Mouse (Mus musculus): ENCODE data around the gene Atp5j. TPM values are rescaled to one million over a fixed set of nuclear protein-coding genes. Genes with fewer than 3 reads are reported as not detected.

Atp5j gene
- polyA plus RNA-seq, 1 experiment = 361 TPM

DNA sequence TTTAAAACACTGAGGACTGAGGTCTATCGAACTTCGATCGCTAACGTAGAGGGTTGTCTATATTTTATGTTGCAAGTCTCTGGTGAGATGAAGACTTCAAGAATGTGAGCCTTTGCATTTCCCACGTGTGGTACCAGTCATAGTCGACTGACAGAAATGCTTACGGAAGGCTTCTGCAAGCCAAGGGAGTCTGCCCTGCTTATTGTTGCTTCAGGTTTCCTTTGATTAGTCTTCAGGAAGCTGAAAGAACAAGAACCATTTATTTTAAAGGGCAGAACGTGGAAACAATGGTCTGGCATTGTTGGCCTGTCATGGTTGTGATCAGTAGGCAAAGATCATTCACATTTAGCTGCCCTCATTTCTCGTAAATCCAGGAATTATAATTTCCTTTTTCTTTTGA, 38.7 kb downstream of the Atp5j start:
- TF ChIP-seq TCF3 (IDR thresholded peaks at IDR 0.05; ENCODE audit: insufficient read length, low read depth) (no peak), E2F4 (IDR thresholded peaks at IDR 0.05; ENCODE audit: insufficient read depth) (no peak)
- Histone ChIP-seq H3K4me3 (no peak overlapping the region), H3K79me2 (ENCODE audit: control insufficient read depth, insufficient read depth) (peaks cover 14% of the 10 kb centered on the region), H3K36me3 (ENCODE audit: control insufficient read depth, insufficient read depth) (no peaks in the 10 kb centered on the region), H3ac (ENCODE audit: control insufficient read depth, insufficient read length) (no peak overlapping the region), H3K4me2 (ENCODE audit: low read depth) (no peak overlapping the region), H3K27me3 (ENCODE audit: control insufficient read depth, insufficient read depth, insufficient read length) (no peaks in the 10 kb centered on the region)

DNA sequence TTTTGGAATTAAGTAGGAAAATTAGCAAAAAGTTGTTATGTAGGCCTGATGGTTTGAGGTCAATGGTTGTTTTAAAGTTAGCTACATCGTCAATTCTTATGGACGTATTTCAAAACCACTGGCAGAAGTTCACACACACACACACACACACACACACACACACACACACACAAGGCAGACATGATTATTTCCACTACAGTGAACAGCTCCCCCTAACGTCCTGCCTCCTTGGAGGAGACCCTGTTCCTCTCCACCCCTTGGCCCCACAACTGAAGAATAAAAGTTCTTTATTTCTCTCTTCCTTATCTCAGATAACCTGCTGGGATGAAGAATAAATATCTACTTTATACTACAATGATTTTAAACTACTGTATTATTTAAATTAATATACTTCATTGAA, 40.1 kb downstream of the Atp5j start:
- Histone ChIP-seq H3K4me2 (ENCODE audit: low read depth) (no peak overlapping the region), H3K79me2 (ENCODE audit: control insufficient read depth, insufficient read depth) (peaks cover 11% of the 10 kb centered on the region), H3ac (ENCODE audit: control insufficient read depth, insufficient read length) (no peak overlapping the region), H3K4me3 (no peak overlapping the region), H3K27me3 (ENCODE audit: control insufficient read depth, insufficient read depth, insufficient read length) (no peaks in the 10 kb centered on the region), H3K36me3 (ENCODE audit: control insufficient read depth, insufficient read depth) (no peaks in the 10 kb centered on the region)
- no peak for TF ChIP-seq POLR2AphosphoS2 (IDR thresholded peaks at IDR 0.05; ENCODE audit: insufficient read length, low read depth)
- TF ChIP-seq SRF (IDR thresholded peaks at IDR 0.05; ENCODE audit: control insufficient read depth, insufficient read length, low read depth) = no peak

DNA sequence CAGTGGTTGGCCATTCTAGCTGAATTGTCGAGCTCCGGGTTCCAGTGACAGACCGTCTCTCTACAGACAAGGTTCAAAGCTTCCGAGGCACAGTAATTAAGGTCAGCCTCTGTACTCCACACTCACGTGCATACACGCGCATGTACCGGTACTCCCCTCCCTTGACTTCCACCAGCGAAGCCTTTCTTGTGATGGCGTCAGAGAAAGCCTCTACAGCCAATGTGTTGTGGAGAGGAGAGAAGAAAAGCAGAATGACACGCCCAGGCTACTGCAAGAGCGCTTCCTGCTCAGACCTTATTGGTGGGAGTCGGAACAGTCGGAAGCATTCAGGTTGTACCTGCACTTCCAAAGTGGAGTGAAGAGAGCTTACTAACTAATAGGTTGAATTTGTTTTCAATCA, 42.0 kb downstream of the Atp5j start:
- Histone ChIP-seq H3K4me3 (no peak overlapping the region), H3ac (ENCODE audit: control insufficient read depth, insufficient read length) (no peak overlapping the region), H3K79me2 (ENCODE audit: control insufficient read depth, insufficient read depth) (peaks cover 17% of the 10 kb centered on the region)

DNA sequence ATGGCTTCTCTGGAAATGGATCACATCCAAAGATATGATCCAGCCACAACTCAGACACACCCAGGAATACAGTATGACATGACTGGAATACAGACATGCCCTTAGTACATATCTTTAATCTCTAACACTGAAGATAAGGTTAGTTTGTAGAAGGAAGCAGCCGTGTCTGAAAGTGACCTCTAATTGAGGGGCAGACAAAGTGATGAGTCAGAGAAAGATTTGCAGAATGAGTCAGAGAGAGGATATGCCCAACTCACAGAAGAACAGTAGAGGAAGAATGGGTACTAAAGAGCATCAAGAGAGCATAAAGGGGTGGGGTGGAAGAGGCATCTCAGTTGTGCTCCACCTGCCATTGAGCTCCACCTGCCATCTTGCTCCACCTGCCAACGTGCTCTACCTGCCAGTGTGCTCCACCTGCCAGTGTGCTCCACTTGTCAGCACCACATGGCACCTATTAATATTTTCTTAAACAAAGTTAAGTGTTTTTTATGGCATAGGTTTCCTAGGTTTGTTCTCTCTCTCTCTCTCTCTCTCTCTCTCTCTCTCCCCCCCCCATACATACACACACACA, 44.7 kb downstream of the Atp5j start:
- Histone ChIP-seq H3ac (ENCODE audit: control insufficient read depth, insufficient read length) (no peak overlapping the region), H3K4me2 (ENCODE audit: low read depth) (no peak overlapping the region), H3K27me3 (ENCODE audit: control insufficient read depth, insufficient read depth, insufficient read length) (no peaks in the 10 kb centered on the region), H3K4me3 (no peak overlapping the region), H3K36me3 (ENCODE audit: control insufficient read depth, insufficient read depth) (peaks cover 4% of the 10 kb centered on the region), H3K79me2 (ENCODE audit: control insufficient read depth, insufficient read depth) (peaks cover 20% of the 10 kb centered on the region)
- TF ChIP-seq SRF (IDR thresholded peaks at IDR 0.05; ENCODE audit: control insufficient read depth, insufficient read length, low read depth) = no peak
- TF ChIP-seq MYOG (IDR thresholded peaks at IDR 0.05; ENCODE audit: control insufficient read depth in 1 of 3, insufficient read depth in 1 of 3, insufficient read length in 2 of 3, low read depth in 2 of 3) = peak in 2 of 3 experiments; percentile 22 to 25
- peak in 1 of 3 experiments; percentile 73 for TF ChIP-seq MYOD1 (IDR thresholded peaks at IDR 0.05; ENCODE audit: control insufficient read depth in 1 of 3, insufficient read length in 2 of 3, low read depth in 2 of 3)

More for the DNA sequence above, 42.0 kb downstream of the Atp5j start:
- Histone ChIP-seq H3K4me2 (ENCODE audit: low read depth) (no peak overlapping the region), H3K27me3 (ENCODE audit: control insufficient read depth, insufficient read depth, insufficient read length) (no peaks in the 10 kb centered on the region), H3K36me3 (ENCODE audit: control insufficient read depth, insufficient read depth) (peaks cover 4% of the 10 kb centered on the region)
- TF ChIP-seq TCF3 (IDR thresholded peaks at IDR 0.05; ENCODE audit: insufficient read length, low read depth) (no peak), MAX (IDR thresholded peaks at IDR 0.05; ENCODE audit: low read depth) (no peak), POLR2AphosphoS2 (IDR thresholded peaks at IDR 0.05; ENCODE audit: insufficient read length, low read depth) (no peak), REST (IDR thresholded peaks at IDR 0.05; ENCODE audit: insufficient read depth, insufficient read length) (no peak), E2F4 (IDR thresholded peaks at IDR 0.05; ENCODE audit: insufficient read depth) (no peak), SRF (IDR thresholded peaks at IDR 0.05; ENCODE audit: control insufficient read depth, insufficient read length, low read depth) (no peak), MYOD1 (IDR thresholded peaks at IDR 0.05; ENCODE audit: control insufficient read depth in 1 of 3, insufficient read length in 2 of 3, low read depth in 2 of 3) (no peak), USF1 (IDR thresholded peaks at IDR 0.05; ENCODE audit: low read depth) (no peak), MYOG (IDR thresholded peaks at IDR 0.05; ENCODE audit: control insufficient read depth in 1 of 3, insufficient read depth in 1 of 3, insufficient read length in 2 of 3, low read depth in 2 of 3) (no peak), POLR2A (IDR thresholded peaks at IDR 0.05; ENCODE audit: insufficient read length, low read depth) (no peak), CEBPB (IDR thresholded peaks at IDR 0.05; ENCODE audit: insufficient read depth, poor library complexity, severe bottlenecking) (no peak), TCF12 (IDR thresholded peaks at IDR 0.05; ENCODE audit: insufficient read depth, poor library complexity, severe bottlenecking) (no peak)

DNA sequence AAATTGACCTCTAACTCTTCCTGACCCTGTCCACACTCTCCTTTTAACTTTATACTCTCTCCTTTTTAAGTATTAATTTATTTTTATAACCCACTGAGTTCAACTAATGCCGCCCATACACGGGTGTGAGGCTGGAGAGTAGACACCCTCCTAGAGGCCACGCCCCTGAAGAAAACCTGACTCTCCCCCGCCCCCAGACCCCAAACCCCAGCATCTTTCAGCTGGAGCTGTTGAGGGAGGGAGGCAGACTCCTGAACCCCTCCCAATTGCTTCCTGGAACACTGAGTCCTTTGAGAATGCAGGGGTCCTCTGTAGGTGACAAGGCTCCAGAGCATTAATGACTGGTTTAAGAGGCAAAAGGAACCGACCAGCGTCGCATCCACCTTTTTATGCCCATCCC, 50.5 kb downstream of the Atp5j start:
- Histone ChIP-seq H3K4me2 (ENCODE audit: low read depth) (peak overlapping the region; percentile 68), H3K79me2 (ENCODE audit: control insufficient read depth, insufficient read depth) (peaks cover 59% of the 10 kb centered on the region), H3K36me3 (ENCODE audit: control insufficient read depth, insufficient read depth) (peaks cover 4% of the 10 kb centered on the region), H3ac (ENCODE audit: control insufficient read depth, insufficient read length) (no peak overlapping the region), H3K4me3 (no peak overlapping the region), H3K27me3 (ENCODE audit: control insufficient read depth, insufficient read depth, insufficient read length) (no peaks in the 10 kb centered on the region)
- TF ChIP-seq POLR2A (IDR thresholded peaks at IDR 0.05; ENCODE audit: insufficient read length, low read depth) = no peak
- no peak for TF ChIP-seq MYOD1 (IDR thresholded peaks at IDR 0.05; ENCODE audit: control insufficient read depth in 1 of 3, insufficient read length in 2 of 3, low read depth in 2 of 3)
- no peak for TF ChIP-seq E2F4 (IDR thresholded peaks at IDR 0.05; ENCODE audit: insufficient read depth)
- no peak for TF ChIP-seq SRF (IDR thresholded peaks at IDR 0.05; ENCODE audit: control insufficient read depth, insufficient read length, low read depth)

DNA sequence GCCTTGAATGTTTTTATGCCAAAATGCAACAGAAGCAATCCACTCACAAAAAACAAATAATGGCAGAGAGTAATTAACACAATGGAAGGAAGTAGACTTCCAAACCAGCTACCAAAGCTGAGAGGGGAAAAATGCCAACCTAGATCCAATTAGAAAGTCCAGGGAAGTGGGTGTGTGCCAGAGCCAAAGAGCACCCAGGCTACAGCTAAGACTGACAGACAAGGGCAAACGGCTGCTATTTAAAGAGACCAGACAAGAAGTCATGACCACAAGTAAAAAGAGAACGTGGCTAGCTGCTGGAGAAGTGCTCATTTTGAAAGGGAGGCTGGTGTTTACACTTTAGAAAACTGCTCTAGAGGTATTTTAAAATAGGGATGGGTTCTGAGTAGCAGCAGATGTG, 52.1 kb downstream of the Atp5j start:
- no peak for TF ChIP-seq REST (IDR thresholded peaks at IDR 0.05; ENCODE audit: insufficient read depth, insufficient read length)
- peak; percentile 19 to 75 (median 61) for TF ChIP-seq MYOD1 (IDR thresholded peaks at IDR 0.05; ENCODE audit: control insufficient read depth in 1 of 3, insufficient read length in 2 of 3, low read depth in 2 of 3)
- TF ChIP-seq TCF3 (IDR thresholded peaks at IDR 0.05; ENCODE audit: insufficient read length, low read depth) = no peak
- TF ChIP-seq USF1 (IDR thresholded peaks at IDR 0.05; ENCODE audit: low read depth) = no peak
- no peak for TF ChIP-seq POLR2A (IDR thresholded peaks at IDR 0.05; ENCODE audit: insufficient read length, low read depth)
- TF ChIP-seq TCF12 (IDR thresholded peaks at IDR 0.05; ENCODE audit: insufficient read depth, poor library complexity, severe bottlenecking) = no peak
- Histone ChIP-seq H3K79me2 (ENCODE audit: control insufficient read depth, insufficient read depth) (peaks cover 66% of the 10 kb centered on the region), H3K4me2 (ENCODE audit: low read depth) (peak overlapping the region; percentile 68), H3K4me3 (no peak overlapping the region), H3K27me3 (ENCODE audit: control insufficient read depth, insufficient read depth, insufficient read length) (no peaks in the 10 kb centered on the region), H3ac (ENCODE audit: control insufficient read depth, insufficient read length) (no peak overlapping the region), H3K36me3 (ENCODE audit: control insufficient read depth, insufficient read depth) (no peaks in the 10 kb centered on the region)

Data from myocyte (in vitro differentiated cells).